Mouse (Mus musculus) embryo, embryonic 11.5 days (tissue): ENCODE data around the gene Ccnd1.
A peak's percentile ranks its signal among the peaks of the same experiment; 100 is the strongest.

Experiments
- DNase-seq: peaks from one replicate; pipeline ENCODE4 v3.0.0-alpha.2; 2012; ENCODE audit warnings: low read depth, low spot score

Gene Ccnd1

GRCm38 (mm10) chr7:144939344-144940002, at the start of gene Ccnd1:
Gene Ccnd1 (minus strand): TSS chr7:144939925.
- peak; percentile 74 for DNase-seq

DNA sequence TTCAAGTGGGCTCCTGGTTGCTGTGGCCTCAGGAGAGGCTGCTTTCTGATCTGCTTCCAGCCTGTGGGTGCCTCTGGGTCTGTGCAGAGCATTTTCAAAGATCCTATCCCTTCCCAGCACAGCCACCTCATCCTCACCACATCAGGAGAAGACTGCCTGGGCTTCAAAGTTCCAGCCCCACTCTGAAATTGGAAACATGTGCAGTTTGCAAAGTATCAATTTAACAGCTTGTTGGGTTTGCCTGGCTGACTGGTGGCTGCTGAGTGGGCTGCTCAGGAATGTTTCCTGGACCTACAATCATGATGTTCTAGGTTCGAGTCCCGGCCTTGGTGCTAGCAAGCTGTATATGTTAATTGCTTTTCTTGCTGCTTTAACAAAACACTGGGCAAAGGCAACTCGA, 49.1 kb upstream of the Ccnd1 start:
- DNase-seq = no peak

- DNase-seq = no peak
Observed at GRCm38 (mm10) chr7:144985100-144985499, 45.4 kb upstream of the Ccnd1 start.

DNA sequence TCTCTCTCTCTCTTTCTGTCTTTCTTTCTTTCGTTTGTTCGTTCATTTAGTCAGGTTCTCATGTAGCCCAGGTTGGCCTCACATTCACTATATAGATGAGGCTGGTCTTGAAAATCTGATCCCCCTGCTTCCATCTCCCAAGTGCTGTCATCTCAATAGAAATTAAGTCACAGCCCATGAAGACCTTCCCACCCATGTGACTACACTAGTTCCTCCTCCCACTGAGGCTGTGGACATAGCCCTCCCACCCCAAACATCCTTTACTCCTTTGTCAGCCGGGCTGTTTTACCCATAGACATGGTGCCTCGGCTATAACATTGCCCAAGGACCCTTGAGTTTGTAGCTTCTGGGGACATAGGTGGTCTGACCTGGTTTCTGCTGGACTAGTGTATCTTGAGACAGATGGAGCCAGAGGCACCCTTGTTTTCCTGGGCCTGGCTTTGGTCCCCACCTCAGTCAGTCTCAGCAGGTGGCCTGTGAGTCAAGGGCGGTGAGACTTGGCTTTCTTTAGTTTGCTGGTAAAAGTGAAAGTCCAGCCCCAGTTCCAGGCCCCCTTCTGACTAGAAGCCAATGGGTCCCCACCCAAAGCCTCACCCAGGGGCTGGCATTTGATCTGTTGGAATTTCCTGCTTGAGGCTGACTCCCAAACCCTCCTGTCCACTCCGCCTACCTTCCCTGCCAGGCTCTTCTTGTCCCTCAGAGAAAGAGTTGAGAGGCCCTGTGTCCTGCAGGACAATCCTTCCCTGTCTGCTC, 42.8 kb upstream of the Ccnd1 start:
- DNase-seq = no peak

- no peak for DNase-seq
Observed at GRCm38 (mm10) chr7:144981426-144982079, 41.8 kb upstream of the Ccnd1 start.

DNA sequence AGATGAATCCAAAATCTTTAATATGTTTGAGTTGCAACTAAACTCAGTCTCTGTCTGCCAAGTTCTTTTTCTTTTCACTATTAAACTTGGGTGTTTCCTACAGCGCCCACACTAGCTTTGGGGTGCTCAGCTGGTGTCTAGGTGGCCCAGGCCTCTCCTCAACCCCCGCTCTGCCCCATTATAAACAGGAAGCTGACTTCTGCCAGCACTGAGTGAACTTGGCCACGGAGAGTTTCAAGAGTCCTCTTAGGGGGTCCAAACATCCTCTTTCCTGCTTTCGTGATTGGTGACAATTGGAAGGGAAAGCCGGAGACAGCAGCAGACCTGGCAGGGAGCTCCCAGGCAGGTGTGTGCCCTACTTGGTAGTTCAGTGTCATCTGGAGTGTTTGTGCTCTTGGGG, 40.1 kb upstream of the Ccnd1 start:
- DNase-seq = no peak

DNA sequence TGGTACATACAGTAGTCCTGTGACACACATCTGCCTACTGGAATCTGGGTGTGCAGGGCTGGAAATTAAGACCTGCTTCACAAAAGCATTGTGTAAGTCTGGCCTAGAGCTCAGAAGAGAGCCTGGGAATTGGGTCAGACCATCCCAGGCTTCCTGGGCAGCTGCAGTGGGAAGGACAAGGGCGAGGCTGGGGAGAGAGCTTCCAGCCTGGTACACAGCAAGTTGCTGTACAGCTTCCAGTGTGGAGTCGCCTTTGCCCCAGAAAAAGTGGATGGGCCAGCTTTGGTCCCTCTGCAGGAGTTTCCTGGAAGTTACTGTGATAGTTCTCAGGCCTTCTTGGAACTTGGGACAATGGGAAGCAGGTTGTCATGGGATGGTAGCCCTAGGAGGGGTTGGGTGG, 37.4 kb upstream of the Ccnd1 start:
- no peak for DNase-seq

DNA sequence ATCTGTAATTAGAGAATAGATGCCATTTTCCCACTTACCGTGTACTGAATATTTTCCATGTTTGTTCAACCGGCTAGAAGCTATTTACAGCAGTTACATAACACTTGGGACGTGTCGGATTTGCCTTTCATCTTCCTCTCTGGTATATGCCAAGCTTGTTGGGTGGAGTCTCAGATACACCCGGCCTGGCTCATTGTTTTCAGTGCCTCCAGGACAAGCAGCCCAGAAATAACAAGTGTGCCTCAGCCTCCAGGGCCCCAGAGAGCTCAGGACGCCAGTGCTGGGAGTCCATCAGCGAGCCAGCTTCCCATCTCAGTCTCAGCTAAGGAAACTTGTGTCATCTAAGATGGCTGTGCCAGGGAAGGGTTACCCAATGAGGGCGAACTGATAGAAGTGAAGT, 33.7 kb upstream of the Ccnd1 start:
- no peak for DNase-seq

- DNase-seq = no peak
Observed at GRCm38 (mm10) chr7:144971769-144972168, 32.0 kb upstream of the Ccnd1 start.

GRCm38 (mm10) chr7:144970997-144971768, 31.5 kb upstream of the Ccnd1 start:
- DNase-seq = no peak

DNA sequence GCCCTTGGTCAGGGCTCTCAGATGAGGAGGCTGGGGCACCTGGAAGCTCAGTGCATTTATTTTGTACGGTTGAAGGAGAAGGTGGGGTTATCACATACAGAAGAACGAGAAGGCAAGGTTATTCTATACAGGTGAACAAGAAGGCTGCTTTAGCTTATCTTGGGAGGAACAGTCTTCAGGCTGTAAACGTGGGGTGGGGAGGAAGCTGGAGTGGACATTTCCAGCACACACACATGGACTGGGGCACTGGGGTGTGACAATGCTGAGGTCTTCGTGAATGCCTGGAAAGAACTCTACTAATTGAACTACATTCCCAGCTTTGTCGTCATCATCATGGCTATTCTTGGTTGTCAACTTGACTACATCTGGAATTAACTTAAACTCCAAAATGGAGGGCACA, 26.2 kb upstream of the Ccnd1 start:
- DNase-seq = no peak

GRCm38 (mm10) chr7:144964316-144964715, 24.6 kb upstream of the Ccnd1 start:
- DNase-seq = no peak

GRCm38 (mm10) chr7:144963911-144964310, 24.2 kb upstream of the Ccnd1 start:
- DNase-seq = no peak

DNA sequence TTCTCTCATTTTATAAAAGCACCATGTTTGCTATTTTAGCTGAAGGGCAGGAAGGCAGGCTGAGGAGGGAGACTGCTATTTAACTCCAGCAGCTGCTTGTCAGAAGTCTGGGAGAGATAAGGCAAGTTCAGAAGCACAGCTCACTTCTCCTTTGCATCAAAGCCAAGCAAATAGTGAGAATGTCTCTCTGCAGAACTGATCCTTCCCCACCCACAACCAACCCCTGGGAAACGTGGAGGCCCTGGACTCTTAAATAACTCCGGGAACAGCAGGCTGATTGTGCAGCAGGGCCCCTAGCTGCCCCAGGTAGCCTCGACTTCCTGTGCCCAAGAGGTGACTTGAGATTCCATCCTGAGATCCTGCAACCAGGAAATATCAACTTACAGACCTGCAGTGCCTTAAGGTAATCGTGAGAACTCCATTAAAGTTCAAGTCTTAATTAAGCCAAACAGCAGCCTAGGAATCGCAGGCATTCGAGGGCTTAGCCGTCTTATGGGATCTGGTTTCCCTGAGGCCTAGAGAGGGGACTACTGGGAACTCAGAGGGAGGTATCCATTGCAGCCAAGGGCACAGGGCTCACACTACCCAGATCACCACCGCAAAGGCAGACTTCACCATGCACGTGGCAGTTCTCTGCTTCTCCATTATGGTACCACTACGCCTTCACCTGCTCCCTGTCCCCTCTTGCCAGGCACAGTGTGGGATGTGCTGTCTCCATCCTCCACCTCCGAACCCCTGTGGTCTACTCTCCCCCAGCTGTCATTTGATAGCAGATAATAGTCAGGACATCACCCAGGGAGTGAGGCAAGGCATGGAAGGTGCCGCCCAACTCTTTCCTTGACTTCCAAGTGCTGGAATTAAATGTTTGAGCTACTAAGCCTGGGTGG, 19.0 kb upstream of the Ccnd1 start:
- no peak for DNase-seq

DNA sequence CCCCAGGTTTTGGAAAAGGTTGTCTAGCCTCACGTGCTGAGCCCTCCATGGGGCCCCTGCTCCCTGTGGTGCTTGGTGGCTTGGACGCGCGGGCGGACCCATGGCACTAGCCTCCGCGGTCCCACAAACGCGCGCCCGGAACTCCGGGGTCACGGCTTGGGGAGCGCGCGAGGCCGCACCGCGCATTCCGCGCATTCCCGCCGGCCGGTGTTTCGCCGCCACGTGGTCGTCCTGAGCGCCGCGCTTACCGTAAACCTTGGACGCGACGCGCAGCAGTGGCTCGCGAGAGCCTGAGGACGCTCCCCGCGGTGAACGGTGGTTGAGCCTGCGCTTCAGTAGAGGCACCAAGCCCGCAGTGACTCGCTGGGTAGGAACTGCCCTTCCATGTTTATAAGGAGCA, 3.5 kb upstream of the Ccnd1 start:
- DNase-seq = peak; percentile 79

DNA sequence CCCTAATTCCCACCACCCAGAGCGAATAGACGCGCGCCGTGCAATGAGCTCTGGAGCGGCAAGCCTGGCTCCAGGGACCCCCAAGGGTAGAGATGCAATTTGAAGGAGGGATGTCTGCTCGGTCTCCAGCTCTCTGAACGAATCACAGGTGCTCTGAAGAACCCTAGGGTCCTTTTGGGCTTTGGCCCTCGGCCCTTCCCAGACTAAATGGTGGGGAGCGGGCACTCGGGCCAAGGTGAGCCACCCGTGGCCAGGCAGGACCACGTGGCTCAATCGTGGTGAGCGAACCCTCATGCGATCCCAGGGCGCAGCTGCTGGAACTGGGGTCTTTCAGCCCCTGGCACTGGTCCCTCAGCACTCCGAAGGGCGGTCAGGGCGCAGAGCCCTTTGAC, 3.0 kb upstream of the Ccnd1 start:
- no peak for DNase-seq

- DNase-seq = peak; percentile 45
Observed at GRCm38 (mm10) chr7:144942071-144942743, 2.5 kb upstream of the Ccnd1 start.

- peak; percentile 88 for DNase-seq
Observed at GRCm38 (mm10) chr7:144941242-144941831, 1.6 kb upstream of the Ccnd1 start.

- no peak for DNase-seq
Observed at GRCm38 (mm10) chr7:144940585-144940984, 860 bp upstream of the Ccnd1 start.

- no peak for DNase-seq
Observed at GRCm38 (mm10) chr7:144940003-144940571, 362 bp upstream of the Ccnd1 start.
